Mouse (Mus musculus) spleen, adult 2 months (tissue): ENCODE results near the gene Rbm14.

ENCODE experiments used
- CTCF ChIP-seq: fragments of 200-500 bp; IDR thresholded peaks from 2 replicates; pipeline ENCODE4 v1.5.1; 2011; ENCODE audit warnings: mild to moderate bottlenecking, inconsistent platforms; ENCODE audit not compliant: insufficient read depth, insufficient read length, insufficient replicate concordance; ENCODE audit errors: extremely low read depth
- POLR2A ChIP-seq: fragments of 200-500 bp; IDR thresholded peaks from 2 replicates; pipeline ENCODE4 v1.6.1; 2011; ENCODE audit warnings: low read depth, low read length, inconsistent platforms

DNA sequence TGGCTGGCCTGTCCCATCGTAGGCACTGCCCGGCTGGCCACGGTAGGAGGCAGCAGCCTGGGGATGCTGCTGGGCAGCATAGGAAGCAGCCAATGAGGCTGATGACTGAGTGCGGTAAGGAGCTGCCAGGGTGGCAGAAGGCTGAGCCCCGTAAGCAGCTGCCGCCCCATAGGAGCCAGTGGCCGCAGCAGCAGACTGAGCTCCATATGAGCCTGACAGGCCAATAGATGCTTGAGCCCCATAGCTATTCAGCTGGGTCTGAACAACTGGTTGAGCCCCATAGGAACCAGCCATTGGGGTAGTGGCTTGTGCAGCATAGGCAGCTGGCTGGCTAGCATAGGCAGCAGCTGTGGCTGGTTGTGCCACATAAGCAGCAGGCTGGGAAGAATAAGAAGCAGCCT, 8.7 kb downstream of the Rbm14 start:
- TF ChIP-seq CTCF (no peak), POLR2A (no peak)
